Mouse (Mus musculus): Measurements from ENCODE around the gene 6030445D17Rik. TPM values are rescaled to one million over a fixed set of nuclear protein-coding genes. Genes with fewer than 3 reads are reported as not detected.
A peak's percentile ranks its signal among the peaks of the same experiment; 100 is the strongest.

Gene 6030445D17Rik
- total RNA-seq, 2 experiments from 2014 or later = 0.51 to 0.77 TPM

DNA sequence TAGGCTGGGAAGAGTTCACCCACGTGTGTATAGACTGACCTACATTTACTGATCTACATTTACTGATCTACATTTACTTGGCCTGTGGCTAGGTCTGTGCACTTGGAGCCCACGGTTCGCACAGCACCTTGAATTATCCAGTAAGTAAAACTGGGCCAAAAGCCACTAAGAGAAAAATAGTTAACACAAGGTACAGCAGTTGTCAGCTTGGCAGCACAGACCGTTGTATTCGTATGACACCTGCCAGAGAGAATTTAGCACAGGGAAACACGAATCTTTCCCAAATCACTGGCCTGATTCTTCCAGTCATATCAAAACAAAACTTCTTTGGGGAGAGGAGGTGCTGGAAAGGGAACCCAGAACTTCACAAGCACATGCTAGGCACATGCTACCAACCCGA, 3.8 kb upstream of the 6030445D17Rik start:
- DNase-seq (ENCODE audit: low spot score in 2 of 2) = no peak

DNA sequence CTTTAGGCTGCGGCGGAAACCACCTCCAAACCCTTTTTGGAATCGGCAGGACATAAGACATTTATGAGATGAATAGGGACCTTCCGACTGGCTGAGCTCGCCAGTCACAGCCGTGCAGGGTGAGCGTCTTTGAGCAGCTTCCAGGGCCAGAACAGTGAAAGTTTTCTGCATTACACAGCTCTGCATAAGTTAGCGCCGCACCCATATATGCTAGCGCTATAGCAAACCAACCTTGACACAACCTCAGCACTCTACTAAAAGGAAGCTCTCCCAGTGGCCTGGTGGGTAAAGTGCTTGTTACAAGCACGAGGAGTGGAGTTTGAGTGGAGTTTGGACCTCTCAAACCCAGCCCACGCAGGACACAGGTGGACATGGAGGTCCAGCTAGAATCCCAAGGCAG, 2.8 kb upstream of the 6030445D17Rik start:
- DNase-seq (ENCODE audit: low spot score in 2 of 2) = no peak

DNA sequence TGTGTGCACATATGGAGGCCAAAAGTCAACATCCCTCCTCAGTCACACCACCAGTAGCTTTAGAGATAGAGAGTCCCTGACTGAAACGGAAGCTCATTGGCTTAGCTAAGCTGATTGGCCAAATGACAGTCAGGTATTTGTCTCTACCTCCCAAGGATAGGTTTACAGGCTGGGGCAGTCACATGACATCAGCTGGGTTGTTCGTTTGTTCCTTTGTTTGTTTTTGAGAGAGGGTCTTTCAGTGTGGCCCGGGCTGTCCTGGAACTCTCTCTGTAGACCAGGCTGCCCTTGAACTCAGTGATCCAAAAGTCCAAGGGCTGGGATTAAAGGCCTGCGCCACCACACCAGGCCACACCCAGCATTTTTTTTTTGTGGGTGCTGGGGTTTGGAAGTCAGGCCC, 844 bp upstream of the 6030445D17Rik start:
- no peak for DNase-seq (ENCODE audit: low spot score in 2 of 2)

DNA sequence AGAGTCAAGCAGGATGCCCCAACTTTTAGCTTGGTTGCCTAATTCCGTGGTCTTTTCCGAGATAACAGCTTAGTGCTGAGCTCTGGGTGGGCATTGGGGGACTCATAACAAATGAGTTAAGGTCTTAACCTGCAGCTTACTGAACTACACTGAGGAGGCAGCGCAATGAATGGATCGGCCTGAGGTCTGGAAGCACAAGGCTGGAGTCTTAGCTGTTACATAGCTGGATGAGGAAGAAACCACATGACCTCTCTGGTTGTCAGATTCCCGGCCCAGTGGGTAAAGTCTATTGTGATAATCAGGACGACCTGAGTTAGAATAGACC, 327 bp upstream of the 6030445D17Rik start:
- DNase-seq (ENCODE audit: low spot score in 2 of 2) = no peak

DNA sequence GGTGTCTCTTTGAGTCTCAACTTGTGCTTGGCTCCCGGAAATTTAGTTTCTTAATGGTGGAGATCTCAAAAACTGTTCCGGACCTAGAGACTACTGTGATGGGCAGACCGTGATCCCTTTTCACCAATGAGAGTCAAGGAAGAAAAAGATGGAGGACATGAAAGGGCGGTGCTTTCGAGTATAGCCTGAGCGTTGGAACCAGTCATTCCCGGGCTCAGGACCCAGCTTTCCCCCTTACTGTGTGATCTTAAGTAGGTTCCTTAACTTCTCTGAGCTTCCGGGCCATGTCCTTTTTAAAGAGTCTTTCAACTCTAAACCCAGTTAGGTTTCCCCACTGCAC, 759 bp downstream of the 6030445D17Rik start:
- peak in 1 of 2 experiments; percentile 58 for DNase-seq (ENCODE audit: low spot score in 2 of 2)

DNA sequence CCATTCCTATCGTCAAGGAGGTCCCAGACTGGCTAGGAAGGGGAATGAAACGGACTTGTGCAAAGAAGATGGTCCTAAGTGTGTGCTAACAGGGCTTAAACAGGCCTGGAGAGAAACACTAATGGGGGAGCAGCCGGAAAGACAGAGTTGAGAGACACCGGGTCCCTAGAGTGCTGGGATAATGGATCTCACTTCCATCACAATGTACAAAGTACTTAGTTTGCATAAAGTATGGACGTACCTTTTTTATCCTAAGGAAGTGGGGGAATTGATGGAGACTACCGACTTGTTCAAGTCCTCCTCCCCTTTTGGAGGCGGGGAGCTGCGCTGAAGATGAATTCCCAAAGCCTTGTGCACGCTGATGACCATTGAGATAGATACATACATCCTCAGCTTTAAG, 1.4 kb downstream of the 6030445D17Rik start:
- no peak for DNase-seq (ENCODE audit: low spot score in 2 of 2)

DNA sequence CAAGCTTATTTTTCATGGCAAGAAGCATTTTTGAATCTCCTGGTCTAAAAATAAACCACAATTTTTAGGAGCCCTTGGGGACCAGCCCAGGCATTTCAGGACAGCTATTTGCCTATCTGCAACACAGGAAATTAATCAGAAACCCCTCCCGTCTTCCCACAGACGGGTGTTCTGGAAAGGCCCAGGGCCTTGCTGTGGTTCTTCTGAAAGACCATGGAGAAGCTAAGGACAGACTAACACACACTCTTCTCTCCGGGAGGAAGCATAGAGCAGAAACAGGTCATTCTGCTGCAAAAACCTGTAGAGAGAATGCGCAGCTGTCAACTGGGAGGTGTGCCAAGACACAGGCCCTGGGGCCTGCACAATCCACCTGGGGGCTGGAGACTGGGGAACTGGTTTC, 4.2 kb downstream of the 6030445D17Rik start:
- DNase-seq (ENCODE audit: low spot score in 2 of 2) = no peak

DNA sequence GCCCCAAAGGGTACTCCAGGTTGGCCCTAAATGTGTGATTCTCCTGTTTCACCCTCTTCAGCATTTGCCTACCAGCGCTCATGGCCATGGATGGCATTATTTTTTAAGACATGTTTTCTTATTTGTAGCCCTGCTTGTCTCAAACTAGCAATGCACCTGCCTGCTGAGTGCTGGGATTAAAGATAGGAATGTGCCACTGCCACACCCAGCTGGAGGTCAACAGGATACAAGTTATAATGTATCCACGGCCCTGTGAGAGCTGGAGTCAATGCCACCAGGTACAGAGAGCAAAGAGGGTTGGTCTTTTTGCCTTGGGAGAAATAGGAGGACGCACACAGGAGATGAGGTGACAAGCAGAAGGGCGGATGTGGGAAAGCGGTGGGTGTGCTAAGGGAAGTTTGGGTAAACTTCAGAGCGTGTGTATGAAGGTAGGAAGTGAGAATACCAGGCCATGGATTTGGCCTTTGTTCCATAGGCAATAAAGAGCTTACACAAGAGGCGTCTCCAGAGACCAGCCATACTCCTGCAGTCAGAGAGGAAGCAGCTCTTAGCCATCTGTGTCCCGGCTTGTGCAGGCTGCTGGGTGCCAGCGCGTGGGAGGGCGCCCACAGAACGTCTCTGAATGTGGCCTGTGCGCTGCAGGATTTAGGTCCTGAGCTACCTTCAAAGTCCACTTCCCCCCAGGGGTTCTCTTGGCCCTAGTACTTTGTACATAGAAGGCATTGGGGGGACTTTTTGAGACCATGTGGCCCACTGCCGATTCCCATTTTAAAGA, 6.7 kb downstream of the 6030445D17Rik start:
- peak; percentile 78 to 92 for DNase-seq (ENCODE audit: low spot score in 2 of 2)

DNA sequence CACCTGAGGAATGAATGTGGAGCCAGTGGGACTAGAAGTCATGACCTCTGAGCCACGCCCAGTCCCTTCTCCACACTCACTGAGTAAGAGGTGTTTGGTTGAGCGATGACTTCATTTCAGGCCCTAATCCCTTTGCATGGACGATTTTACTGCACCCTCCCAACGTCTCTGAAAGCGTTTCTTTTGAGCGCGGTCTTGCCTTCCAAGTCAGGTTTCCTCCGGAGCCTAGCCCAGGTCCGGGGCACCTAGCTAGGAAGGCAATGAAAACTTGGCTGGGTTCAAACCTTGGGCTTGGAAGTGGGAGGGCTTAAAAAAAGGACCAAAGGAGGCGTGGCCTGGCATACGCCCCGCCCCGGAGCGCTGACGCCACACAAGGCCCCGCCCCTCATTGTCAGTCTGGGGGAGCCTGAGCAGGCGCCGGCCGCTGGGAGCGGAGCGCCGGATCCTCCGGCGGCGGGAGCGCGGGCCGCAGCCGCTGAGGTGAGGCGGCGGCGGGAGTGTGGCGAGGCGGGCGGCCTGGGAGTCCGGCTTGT, 7.4 kb downstream of the 6030445D17Rik start, which contains the start of gene Luzp1:
Gene Luzp1, plus strand, starts transcription at position 391 of the 533 bp plus-strand sequence.
- peak; percentile 90 to 97 for DNase-seq (ENCODE audit: low spot score in 2 of 2)

DNA sequence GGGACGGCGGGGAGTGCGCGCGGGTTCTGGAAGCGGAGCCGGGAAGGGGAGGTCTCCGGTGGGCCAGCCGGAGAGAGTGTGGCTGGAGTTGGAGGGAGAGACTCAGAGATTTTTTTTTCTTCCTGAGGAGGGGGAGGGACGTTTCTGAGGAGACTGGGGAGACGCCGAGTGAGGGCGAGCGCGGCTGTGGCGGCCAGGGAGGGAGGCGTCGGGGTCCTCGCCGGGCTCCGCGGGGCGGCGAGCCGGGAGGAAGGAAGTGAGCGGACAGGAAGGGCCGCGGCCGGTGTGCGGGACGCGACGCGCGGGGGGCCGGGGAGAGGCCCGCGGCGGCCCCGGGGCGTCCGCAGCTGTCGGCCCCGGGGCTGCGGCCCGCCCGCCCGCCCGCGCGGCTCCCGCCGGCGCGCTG, 7.9 kb downstream of the 6030445D17Rik start:
- peak in 1 of 2 experiments; percentile 28 for DNase-seq (ENCODE audit: low spot score in 2 of 2)

DNA sequence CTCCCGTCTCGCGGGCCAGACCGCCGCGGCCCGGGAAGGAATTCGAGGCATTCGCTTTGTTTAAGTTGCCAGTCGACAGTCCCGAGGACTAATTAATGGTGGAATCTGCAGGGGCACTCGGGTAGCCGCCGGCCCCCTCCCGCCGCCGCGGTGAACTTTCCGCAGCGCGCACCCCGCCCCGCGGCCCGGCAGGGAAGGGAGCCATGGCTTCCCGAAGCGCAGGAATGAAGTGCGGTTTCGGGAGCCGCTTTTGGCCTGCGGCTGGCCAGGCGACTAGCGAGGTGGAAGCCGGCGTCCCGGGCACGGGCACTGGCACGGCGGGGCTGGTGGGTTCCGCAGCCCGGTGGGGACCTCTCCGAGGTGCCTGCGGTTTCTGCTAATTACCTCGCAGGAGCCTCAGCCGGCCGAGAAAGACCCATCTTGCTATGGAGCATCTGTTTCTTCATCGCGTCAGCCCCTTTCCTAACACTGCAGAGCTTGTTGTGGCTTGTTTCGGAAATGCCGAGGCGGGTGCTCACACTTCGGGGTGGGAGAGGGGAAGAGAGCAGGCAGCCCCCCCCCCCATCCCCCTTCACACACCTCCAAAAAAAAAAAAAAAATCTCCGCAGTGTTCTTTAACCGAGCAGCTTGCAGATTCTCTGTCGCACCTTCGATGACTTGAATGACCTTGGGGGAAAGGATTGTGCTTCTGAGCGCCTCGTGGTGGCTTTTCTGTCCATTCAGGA, 8.5 kb downstream of the 6030445D17Rik start:
- peak; percentile 20 to 45 for DNase-seq (ENCODE audit: low spot score in 2 of 2)

DNA sequence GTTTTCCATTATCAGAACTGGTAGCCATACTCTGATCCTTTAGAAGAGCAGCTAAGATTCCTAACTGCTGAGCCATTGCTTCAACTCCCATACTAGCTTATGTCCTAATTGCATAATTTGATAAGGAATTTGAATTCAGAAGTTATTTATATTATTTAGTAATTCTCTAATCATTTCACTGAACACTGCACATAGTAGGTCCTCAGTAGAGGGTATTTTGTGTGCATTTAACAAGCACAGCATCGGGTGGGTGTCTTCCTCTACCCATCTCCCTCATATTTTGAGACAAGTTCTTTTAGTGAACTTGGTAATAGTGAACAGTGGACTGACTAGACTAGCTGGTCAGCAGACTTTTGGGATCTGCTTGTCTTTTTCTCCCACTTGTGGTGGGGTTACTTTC, 14.6 kb downstream of the 6030445D17Rik start:
- DNase-seq (ENCODE audit: low spot score in 2 of 2) = no peak

DNA sequence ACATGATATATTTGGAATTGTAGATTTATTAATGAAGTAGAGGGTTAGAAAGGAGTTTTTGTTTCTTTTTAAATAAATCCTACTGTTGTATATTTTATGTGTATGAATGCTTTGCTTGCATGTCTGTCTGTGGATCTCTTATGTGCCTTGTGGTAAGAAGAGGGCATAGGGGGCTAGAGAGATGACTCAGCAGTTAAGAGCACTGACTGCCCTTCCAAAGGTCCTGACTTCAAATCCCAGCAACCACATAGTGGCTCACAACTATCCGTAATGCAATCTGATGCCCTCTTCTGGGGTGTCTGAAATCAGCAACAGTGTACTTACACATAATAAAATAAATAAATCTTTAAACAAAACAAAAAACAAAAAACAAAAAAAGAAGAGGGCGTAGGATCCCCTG, 24.5 kb downstream of the 6030445D17Rik start:
- no peak for DNase-seq (ENCODE audit: low spot score in 2 of 2)

DNA sequence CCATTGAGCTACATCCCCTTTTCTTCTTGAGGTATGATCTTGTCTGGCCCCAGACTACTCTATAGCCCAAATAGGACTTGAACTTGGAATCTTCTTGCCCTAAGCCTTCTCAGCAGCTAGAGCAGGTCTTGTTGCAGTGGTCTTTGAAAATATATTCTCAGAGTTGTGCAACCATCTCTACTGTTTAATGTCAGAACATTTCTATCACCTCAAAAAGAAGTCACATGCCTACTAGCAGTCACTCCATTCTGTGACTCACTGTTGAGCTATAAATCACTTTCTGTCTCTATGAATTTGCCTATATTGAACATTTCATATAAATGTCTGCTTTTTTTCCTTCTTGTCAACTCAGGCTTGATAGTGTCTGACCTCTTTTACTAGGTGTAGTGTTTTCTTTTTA, 33.9 kb downstream of the 6030445D17Rik start:
- DNase-seq (ENCODE audit: low spot score in 2 of 2) = no peak

DNA sequence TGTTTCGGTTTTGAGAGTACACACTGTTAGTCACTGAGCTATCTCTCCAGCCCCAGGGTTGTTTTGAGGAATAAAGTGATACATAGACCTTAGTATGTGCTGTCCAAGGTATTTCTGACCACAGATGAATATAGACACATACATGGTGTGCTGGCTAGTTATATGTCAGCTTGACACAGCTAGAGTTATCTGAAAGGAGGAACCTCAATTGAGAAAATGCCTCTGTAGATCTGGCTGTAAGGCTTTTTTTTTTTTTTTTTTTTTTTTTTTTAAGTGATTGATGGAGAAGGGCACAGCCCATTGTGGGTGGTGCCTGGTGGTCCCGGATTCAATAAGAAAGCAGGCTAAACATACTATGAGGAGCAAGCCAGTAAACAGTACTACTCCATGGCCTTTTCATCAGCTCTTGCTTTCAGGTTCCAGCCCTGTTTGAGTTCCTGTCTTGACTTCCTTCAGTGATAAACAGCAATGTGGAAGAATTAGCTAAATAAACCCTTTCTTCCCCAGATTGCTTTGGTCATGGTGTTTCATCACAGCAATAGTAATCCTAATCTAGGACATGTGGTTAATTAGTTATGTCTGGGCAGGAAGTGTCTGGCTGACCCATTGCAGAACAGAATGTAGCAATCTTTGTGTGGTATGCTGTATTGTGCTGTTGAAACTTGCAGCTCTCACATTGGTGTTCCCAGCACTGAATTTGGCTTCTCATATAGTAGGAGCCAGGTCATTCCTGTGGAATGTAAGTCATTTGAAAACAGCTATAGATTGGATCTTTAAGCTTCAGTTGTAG, 43.6 kb downstream of the 6030445D17Rik start:
- no peak for DNase-seq (ENCODE audit: low spot score in 2 of 2)

DNA sequence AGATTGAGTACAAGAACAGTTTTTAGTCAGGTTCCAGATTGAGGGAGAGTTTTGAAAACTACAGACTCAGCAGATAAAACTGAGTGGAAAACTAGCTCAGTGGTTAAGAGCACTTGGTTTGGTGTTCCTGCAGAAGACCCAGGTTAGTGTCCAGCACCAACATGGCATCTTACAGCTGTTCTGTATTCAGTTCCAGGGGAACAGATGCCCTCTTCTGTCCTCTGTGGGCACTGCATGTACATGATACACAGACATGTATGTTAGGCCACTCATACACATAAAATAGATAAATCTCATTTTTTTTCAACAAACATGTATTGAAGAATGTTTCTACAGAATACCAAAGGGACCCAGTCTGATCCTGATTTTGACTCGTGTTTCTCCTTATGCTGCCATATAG, 47.8 kb downstream of the 6030445D17Rik start:
- DNase-seq (ENCODE audit: low spot score in 2 of 2) = no peak

DNA sequence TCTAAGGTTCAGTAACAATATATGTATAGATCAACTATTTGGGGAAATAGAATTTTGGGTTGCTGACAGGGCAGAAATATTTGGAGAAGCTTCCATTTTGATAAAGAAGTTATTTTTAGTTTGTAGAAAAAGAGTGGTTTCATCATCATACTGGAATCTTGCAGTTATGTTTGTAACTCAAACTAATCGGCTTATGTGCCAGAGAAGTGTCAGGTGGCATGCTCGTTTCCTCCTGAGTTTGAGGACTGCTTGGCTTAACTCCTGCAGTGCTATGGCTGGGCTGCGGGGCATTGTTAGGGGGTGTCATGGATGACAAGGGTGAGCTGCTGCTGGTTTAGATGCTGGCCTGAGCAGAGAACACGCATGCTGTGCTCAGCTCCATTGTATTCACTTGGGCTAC, 49.7 kb downstream of the 6030445D17Rik start:
- no peak for DNase-seq (ENCODE audit: low spot score in 2 of 2)

DNA sequence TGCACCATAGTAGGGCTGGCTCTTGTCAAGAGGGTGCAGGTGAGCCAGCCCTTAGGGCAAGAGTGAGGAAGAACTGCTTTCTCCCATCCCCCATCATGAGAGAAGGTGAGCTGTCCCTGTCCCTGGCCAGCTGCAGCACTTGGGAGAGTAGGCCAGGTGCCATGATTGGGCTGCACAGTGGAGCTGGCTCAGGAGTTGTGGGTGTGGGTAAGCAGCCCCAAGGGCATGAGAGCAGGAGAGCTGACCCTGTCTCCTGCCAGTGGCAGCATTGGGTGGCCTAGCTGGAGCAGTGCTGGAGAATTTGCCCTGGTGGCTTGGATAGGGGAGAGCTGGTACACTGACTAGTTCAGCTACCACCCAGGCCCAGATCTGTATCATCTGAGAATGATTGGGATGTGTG, 50.9 kb downstream of the 6030445D17Rik start:
- no peak for DNase-seq (ENCODE audit: low spot score in 2 of 2)

Measured in layer of hippocampus, adult 18-20 months (tissue).